Mouse (Mus musculus) heart, postnatal 0 days (tissue): ENCODE data around the gene Zfp865. TPM values are rescaled to one million over a fixed set of nuclear protein-coding genes. Genes with fewer than 3 reads are reported as not detected.

Experiments
- ATAC-seq: fragments of 200-750 bp; cut with Nextera tagmentation; 2 replicates; pipeline ENCODE4 v1.8.0; 2017; ENCODE audit warnings: low read depth, moderate number of reproducible peaks, moderate library complexity; ENCODE audit not compliant: insufficient read depth
- DNase-seq: peaks from one replicate; pipeline ENCODE4 v3.0.0-alpha.2; 2016; ENCODE audit warnings: low spot score
- H3K27ac ChIP-seq: fragments of 300-500 bp; sonication (generic); 2 replicates; pipeline ENCODE4 v1.5.1; 2014; ENCODE audit warnings: low read depth, mild to moderate bottlenecking
- H3K27me3 ChIP-seq: fragments of 300-500 bp; sonication (generic); 2 replicates; pipeline ENCODE4 v1.6.1; 2014; ENCODE audit warnings: low read length, mixed read lengths; ENCODE audit not compliant: control insufficient read depth, insufficient read depth
- H3K36me3 ChIP-seq: fragments of 300-500 bp; sonication (generic); replicated peaks from 2 replicates; pipeline ENCODE4 v1.6.1; 2014; ENCODE audit warnings: low read length, mixed read lengths; ENCODE audit not compliant: control insufficient read depth, insufficient read depth
- H3K4me1 ChIP-seq: fragments of 300-500 bp; sonication (generic); 2 replicates; pipeline ENCODE4 v1.6.1; 2014; ENCODE audit warnings: antibody characterized with exemption; ENCODE audit not compliant: control insufficient read depth, insufficient read depth
- H3K4me2 ChIP-seq: fragments of 300-500 bp; sonication (generic); 2 replicates; pipeline ENCODE4 v1.6.1; 2014; ENCODE audit warnings: low read depth, mild to moderate bottlenecking, low read length, moderate library complexity
- H3K4me3 ChIP-seq: fragments of 300-500 bp; sonication (generic); 2 replicates; pipeline ENCODE4 v1.5.1; 2014; ENCODE audit warnings: low read depth, low read length
- H3K9ac ChIP-seq: fragments of 300-500 bp; sonication (generic); replicated peaks from 2 replicates; pipeline ENCODE4 v1.6.1; 2014; ENCODE audit warnings: low read depth, low read length, mixed read lengths
- H3K9me3 ChIP-seq: fragments of 300-500 bp; sonication (generic); replicated peaks from 2 replicates; pipeline ENCODE4 v1.6.1; 2016; ENCODE audit warnings: low read length; ENCODE audit not compliant: control insufficient read depth
- CTCF ChIP-seq: IDR thresholded peaks from 2 replicates; pipeline ENCODE4 v1.5.1; 2016; ENCODE audit warnings: antibody characterized with exemption, control low read depth, low read depth
- EP300 ChIP-seq: IDR thresholded peaks from 2 replicates; pipeline ENCODE4 v1.6.1; 2016; ENCODE audit warnings: antibody characterized with exemption, low read depth
- WGBS: fragments of 180-500 bp; shearing (Covaris S2); extraction: QIAGEN DNeasy Blood & Tissue Kit; methylation state at CpG from one replicate; pipeline ENCODE4 v1.1.7; 2014; 5-methylcytosine and 5-hydroxymethylcytosine counted together
- polyA plus RNA-seq: library from polyadenylated mRNA; unstranded; fragments of >200 nt; fragmentation: Nextera tagmentation; extraction: Ambion mirVana; gene quantifications from 2 replicates; pipeline ENCODE4 v1.2.1, GENCODE M21; 2015
- total RNA-seq: library from RNA; depleted of rRNA; stranded (reverse); fragments of >200 nt; gene quantifications from 2 replicates; pipeline ENCODE4 v1.2.3, GENCODE M21; 2014; ENCODE audit warnings: low replicate concordance

The Zfp865 gene
- total and polyA plus RNA-seq, 2 experiments from 2014 or later, result 2.0 to 17.6 TPM

DNA sequence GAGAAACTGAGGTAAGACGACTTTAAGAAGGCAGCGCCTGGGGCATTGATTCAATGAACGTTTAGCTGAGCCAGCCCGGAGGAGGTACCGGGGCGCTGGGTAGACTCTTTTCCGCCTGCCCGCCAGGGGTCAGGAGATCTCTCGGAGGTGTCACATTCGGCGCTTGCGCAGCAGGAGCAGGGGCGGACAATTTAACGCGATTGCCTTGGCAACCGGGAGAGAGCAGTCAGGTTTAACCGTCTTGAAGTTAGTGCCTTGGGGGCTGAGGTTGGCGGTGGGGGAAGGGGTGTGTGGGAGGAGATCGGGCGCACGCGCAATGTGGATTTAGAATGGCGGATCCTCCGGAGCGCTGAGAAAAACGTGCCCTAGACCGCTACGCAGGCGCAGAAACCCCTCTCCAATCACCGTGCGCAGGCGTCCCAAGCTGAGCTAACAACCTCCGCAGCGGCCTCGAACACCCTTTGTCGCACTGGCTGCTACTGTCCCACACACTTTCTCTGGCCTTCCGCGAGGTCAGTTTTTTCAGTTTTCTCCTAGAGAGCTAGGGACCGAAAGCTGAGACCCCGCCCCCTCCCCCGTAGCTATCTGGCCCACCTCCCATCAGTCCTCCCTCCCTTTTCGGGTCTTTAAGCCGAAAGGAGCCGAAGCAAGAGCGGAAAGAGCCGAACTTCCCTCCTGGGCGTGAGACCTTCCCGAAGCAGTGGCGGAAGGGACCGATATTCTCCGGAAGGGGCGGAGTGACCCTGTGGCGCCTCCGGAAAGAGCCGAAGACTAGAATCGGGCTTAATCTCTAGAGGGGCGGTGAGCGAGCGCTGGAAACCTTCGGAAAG, 41.0 kb downstream of the Zfp865 start:
- WGBS, result under 1% methylated on average over 60 of the region's 60 CpGs
- peak overlapping the region; percentile 99 for H3K4me2 ChIP-seq
- DNase-seq (peak; percentile 98), ATAC-seq (peak; percentile 89)
- TF ChIP-seq EP300 (no peak), CTCF (peak; percentile 60)
- peak overlapping the region; percentile 100 for H3K27ac ChIP-seq
- peaks cover 21% of the 10 kb centered on the region for H3K4me1 ChIP-seq
- H3K27me3 ChIP-seq, result peaks cover 23% of the 10 kb centered on the region
- H3K4me3 ChIP-seq, result peak overlapping the region; percentile 69
- peak overlapping the region; percentile 89 for H3K9ac ChIP-seq
- no peaks in the 10 kb centered on the region for H3K9me3 ChIP-seq
- peaks cover 8% of the 10 kb centered on the region for H3K36me3 ChIP-seq

DNA sequence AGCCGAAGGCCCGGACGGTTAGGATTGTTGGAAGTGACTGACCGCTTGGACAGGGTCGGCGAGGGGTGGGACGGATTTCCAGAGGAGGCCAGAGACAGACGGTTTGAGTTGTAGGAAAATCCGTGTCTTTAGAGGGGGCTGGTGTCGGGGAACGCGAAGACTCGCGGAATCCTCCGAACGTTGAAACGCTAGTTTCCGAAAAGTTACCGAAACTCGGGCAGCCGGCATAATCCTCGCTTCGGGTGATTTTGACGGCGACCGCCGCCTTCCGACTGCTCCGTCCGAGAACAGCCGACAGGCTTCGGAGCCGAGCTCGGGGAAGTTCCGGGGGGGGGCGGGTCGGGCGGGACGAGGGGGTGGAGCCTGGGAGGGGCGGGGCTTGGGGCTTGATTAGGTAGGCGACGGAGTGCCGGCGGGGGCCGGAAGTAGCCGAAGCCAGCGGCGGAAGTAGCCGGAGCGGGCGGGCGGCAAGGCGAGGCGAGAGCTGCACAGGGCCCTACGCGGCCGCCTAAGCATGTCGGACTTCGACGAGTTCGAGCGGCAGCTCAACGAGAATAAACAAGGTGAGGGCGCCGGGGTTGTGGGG, 41.7 kb downstream of the Zfp865 start, which contains the start of gene U2af2:
TSS of gene U2af2 (plus strand) at position 370 of the 586 bp plus-strand sequence.
- ATAC-seq (peak; percentile 80), DNase-seq (peak; percentile 91)
- H3K36me3 ChIP-seq, result peaks cover 15% of the 10 kb centered on the region
- H3K4me2 ChIP-seq, result peak within 1 kb of the TSS; percentile 99
- no peaks in the 10 kb centered on the region for H3K9me3 ChIP-seq
- H3K27ac ChIP-seq, result peak within 1 kb of the TSS; percentile 100
- peak within 1 kb of the TSS; percentile 89 for H3K9ac ChIP-seq
- H3K27me3 ChIP-seq, result peaks cover 16% of the 10 kb centered on the region
- H3K4me3 ChIP-seq, result peak within 1 kb of the TSS; percentile 69
- peaks cover 21% of the 10 kb centered on the region for H3K4me1 ChIP-seq
- 2% methylated on average over 49 of the region's 65 CpGs for WGBS
- TF ChIP-seq CTCF (no peak), EP300 (no peak)

DNA sequence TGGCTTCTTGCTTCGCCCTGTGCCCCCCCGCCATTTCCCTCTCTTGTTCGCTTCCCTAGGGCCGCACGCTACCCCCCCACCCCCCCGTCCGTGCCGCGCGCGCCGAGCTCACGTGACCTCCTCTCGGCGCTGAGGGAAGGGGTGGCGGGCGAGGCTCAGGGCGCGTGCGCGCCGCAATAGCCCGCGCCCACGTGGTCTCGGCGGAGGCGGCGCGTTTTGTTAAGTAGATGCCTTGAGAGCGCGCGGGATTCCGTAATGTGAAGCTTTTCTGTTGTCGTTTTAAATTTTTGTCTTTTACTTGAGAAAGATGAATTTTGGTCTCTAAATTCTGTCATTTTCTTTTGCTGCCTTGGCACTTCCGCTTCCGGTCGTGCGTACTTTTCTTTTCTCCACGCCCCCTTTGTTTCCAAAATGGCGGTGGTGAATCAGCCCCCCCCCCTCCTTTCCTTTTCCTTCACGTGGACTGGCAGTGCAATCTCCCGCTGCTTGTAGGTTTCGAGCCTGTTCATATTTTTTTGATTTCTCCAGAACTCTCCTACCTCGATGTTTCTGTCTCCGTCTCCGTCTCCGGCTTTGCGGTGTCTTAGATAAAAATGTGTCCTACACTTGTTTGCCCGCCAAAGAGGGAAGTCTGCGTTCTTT, 42.3 kb downstream of the Zfp865 start:
- ATAC-seq, result peak; percentile 47
- H3K9me3 ChIP-seq, result no peaks in the 10 kb centered on the region
- peak overlapping the region; percentile 69 for H3K4me3 ChIP-seq
- H3K9ac ChIP-seq, result peak overlapping the region; percentile 89
- H3K4me1 ChIP-seq, result peaks cover 21% of the 10 kb centered on the region
- peak; percentile 80 for DNase-seq
- TF ChIP-seq CTCF, result no peak
- peak; percentile 53; the same call in 1 of the 2 replicates for TF ChIP-seq EP300
- H3K27me3 ChIP-seq, result peaks cover 10% of the 10 kb centered on the region
- WGBS, result under 1% methylated on average over 43 of the region's 51 CpGs
- peaks cover 20% of the 10 kb centered on the region for H3K36me3 ChIP-seq
- peak overlapping the region; percentile 100 for H3K27ac ChIP-seq
- peak overlapping the region; percentile 99 for H3K4me2 ChIP-seq

DNA sequence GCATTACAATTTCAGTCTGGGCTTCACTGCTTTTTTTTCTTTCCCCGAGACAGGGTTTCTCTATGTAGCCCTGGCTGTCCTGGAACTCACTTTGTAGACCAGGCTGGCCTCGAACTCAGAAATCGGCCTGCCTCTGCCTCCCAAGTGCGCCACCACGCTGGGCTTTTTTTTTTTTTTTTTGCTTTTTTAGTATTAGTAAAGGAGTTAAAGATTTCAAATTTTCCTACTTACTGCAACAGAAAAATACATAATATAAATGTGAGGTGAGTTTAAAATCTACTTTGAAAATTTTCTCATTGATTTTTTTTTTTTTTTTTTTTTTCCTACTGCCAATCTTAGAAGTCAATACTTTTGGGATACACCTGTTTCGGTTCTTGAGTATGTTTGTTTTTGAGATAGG, 44.7 kb downstream of the Zfp865 start:
- H3K9ac ChIP-seq, result no peak overlapping the region
- peaks cover 21% of the 10 kb centered on the region for H3K4me1 ChIP-seq
- H3K4me2 ChIP-seq, result no peak overlapping the region
- WGBS, result 87% methylated on average over 6 of the region's 6 CpGs
- DNase-seq (no peak), ATAC-seq (no peak)
- no peak overlapping the region for H3K27ac ChIP-seq
- peaks cover 44% of the 10 kb centered on the region for H3K36me3 ChIP-seq
- no peaks in the 10 kb centered on the region for H3K9me3 ChIP-seq
- no peak overlapping the region for H3K4me3 ChIP-seq
- no peak for TF ChIP-seq CTCF
- no peak for TF ChIP-seq EP300
- no peaks in the 10 kb centered on the region for H3K27me3 ChIP-seq

DNA sequence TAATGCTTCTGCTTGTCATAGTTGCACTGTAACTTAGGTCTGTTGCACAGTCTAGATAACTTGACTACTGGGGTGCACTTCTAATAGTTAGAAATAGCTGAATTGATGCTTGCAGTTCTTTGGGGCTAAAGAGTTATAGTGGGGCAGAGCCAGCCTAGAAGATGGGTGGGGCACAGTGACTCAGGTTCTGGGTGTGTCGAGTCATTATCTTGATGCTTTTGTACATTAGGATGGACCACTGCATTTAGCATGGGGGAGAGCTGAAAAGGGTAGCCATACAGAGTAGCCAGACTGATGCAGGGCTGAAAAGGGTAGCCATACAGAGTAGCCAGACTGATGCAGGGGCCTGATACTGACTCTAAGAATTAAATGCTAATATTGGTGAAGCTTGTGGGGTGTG, 53.4 kb downstream of the Zfp865 start:
- H3K4me3 ChIP-seq, result no peak overlapping the region
- H3K4me2 ChIP-seq, result no peak overlapping the region
- no peaks in the 10 kb centered on the region for H3K27me3 ChIP-seq
- no peak overlapping the region for H3K9ac ChIP-seq
- ATAC-seq (no peak), DNase-seq (no peak)
- no peaks in the 10 kb centered on the region for H3K4me1 ChIP-seq
- peaks cover 97% of the 10 kb centered on the region for H3K36me3 ChIP-seq
- H3K27ac ChIP-seq, result no peak overlapping the region
- H3K9me3 ChIP-seq, result no peaks in the 10 kb centered on the region
- 55% methylated on average over 1 of the region's 1 CpGs for WGBS
- TF ChIP-seq EP300 (no peak), CTCF (no peak)
